Mouse (Mus musculus): ENCODE measurements around the gene Lamtor2. TPM values are rescaled to one million over a fixed set of nuclear protein-coding genes. Genes with fewer than 3 reads are reported as not detected.

The Lamtor2 gene
- total and polyA plus RNA-seq, 3 experiments: 94.3 to 118 (median 104) TPM

DNA sequence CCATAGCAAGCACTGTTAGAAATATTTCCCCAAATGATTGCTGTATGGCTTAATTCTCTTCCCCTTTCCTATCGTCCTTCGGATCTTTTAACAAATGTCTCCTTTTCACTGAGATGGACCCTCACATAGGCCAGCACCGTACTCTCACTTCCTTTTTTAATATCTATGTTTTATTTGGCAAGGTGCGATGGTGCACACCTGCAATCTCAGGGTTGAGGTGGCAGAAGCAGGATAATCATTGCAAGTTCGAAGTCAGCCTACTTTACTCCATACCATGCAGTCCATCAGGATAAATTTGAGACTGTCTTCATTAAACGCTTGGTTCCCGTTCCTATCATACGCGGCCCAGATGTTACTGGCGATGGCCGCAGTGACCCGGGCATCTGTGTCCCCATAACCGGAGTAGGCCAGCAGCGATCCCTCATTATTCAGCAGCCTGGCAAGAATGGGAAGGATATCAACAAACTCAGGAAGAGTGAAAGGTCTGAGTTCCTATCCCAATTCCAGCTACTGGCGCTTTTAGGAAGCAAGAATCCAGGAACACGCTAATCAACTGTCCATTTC is 710 bp downstream of the Lamtor2 start:
- Histone ChIP-seq H3K9ac (ENCODE audit: low read depth, low read length) (peak overlapping the region; percentile 66), H3K27me3 (ENCODE audit: control insufficient read depth, insufficient read depth, low read length) (no peaks in the 10 kb centered on the region), H3K4me1 (ENCODE audit: control insufficient read depth, insufficient read depth, low read length) (peaks cover 3% of the 10 kb centered on the region), H3K4me3 (peak overlapping the region; percentile 55), H3K27ac (peak overlapping the region; percentile 97), H3K79me2 (replicated peaks; ENCODE audit: control insufficient read depth, insufficient read depth, low read length) (no peaks in the 10 kb centered on the region), H3K36me3 (ENCODE audit: control insufficient read depth, insufficient read depth, low read length) (no peaks in the 10 kb centered on the region)
- intact Hi-C loops (cut with DNase I): loop anchor here (2.0 to 10.0 kb wide), 3 partner anchors 17 to 623 kb away; partner anchors contain the start of gene Scamp3
- WGBS: 9% methylated on average over 16 of the region's 16 CpGs
- no peak for TF ChIP-seq POLR2A (IDR thresholded peaks at IDR 0.05; ENCODE audit: insufficient read depth, low read depth, low read length)
- TF ChIP-seq CTCF (IDR thresholded peaks at IDR 0.05): no peak
- TF ChIP-seq EP300 (IDR thresholded peaks at IDR 0.05; ENCODE audit: insufficient read depth, low read depth, low read length): no peak
- no peak for DNase-seq

DNA sequence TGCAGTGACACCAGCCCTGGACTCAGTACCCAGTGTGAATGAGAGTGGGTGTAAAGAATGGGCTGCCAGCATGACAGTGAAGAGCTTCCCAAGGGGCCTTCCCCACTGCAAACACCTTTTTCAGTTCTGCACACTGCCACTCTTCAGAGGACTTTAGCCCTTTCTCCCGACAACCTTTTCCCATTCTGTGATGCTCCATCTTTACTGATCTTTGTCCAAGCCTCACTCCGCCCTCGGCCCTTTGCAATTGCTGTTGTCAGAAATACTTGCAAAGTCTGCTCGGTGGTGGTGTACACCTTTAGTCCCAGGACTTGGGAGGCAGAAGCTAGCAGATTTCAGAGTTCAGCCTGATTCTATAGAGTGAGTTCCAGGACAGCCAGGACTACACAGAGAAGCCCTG is 1.3 kb downstream of the Lamtor2 start:
- intact Hi-C loops (cut with DNase I): loop anchor here (10.0 kb wide), 1 partner anchor 623 kb away; the partner anchor contains the start of gene Scamp3
- WGBS: 81% methylated on average over 4 of the region's 4 CpGs
- Histone ChIP-seq H3K27ac (no peak overlapping the region), H3K4me1 (ENCODE audit: control insufficient read depth, insufficient read depth, low read length) (peaks cover 3% of the 10 kb centered on the region), H3K9ac (ENCODE audit: low read depth, low read length) (no peak overlapping the region), H3K79me2 (replicated peaks; ENCODE audit: control insufficient read depth, insufficient read depth, low read length) (no peaks in the 10 kb centered on the region), H3K27me3 (ENCODE audit: control insufficient read depth, insufficient read depth, low read length) (no peaks in the 10 kb centered on the region), H3K36me3 (ENCODE audit: control insufficient read depth, insufficient read depth, low read length) (no peaks in the 10 kb centered on the region), H3K4me3 (peak overlapping the region; percentile 55)
- DNase-seq: peak in 1 of 2 experiments; percentile 15
- TF ChIP-seq POLR2A (IDR thresholded peaks at IDR 0.05; ENCODE audit: insufficient read depth, low read depth, low read length) (no peak), CTCF (IDR thresholded peaks at IDR 0.05) (no peak), EP300 (IDR thresholded peaks at IDR 0.05; ENCODE audit: insufficient read depth, low read depth, low read length) (no peak)

DNA sequence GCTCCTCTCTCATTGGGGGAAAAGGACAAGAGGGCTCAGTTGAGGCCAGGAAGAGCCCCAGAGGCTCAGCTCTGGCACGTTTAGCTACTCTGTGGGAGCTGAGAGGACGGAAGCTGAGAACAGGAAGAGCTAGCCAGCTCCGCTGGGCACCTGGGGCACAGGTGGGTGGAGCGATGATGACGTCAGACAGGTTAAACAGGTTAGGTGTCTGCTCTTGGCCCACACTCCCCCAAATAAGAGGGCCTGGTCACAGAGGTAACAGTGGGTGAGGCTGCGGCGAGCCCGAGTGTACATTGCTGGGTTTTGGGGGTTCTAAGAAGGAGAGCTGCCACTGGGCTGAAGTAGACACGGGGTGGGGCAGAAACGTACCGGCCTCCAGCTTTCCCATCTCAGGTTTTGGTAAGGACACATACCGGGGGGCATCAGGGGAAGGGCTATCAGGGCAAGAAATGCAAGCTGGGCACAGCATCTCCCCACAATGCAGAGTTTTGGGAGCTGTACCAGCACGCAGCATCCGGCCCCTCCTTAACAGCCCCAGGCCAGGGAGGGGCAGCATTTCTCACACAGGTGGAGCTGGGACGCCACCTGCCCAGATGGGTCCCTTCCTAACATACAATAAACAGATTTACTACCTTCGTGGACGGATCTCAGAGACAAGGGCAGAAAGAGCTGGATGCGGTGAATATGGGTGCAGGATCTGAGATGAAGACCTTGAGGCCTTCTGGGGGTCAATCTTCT is 4.5 kb downstream of the Lamtor2 start, which contains the start of gene Rab25:
Rab25 (minus strand) TSS at position 121 of the 738 bp plus-strand sequence.
- H3K27ac ChIP-seq: no peak within 1 kb of the TSS
- intact Hi-C loops (cut with DNase I): no loop called here
- 73% methylated on average over 18 of the region's 18 CpGs for WGBS
- peaks cover 3% of the 10 kb centered on the region for H3K4me1 ChIP-seq (ENCODE audit: control insufficient read depth, insufficient read depth, low read length)
- H3K79me2 ChIP-seq (replicated peaks; ENCODE audit: control insufficient read depth, insufficient read depth, low read length): no peaks in the 10 kb centered on the region
- H3K9ac ChIP-seq (ENCODE audit: low read depth, low read length): no peak within 1 kb of the TSS
- H3K4me3 ChIP-seq: no peak within 1 kb of the TSS
- no peaks in the 10 kb centered on the region for H3K36me3 ChIP-seq (ENCODE audit: control insufficient read depth, insufficient read depth, low read length)
- DNase-seq: no peak
- TF ChIP-seq POLR2A (IDR thresholded peaks at IDR 0.05; ENCODE audit: insufficient read depth, low read depth, low read length) (no peak), EP300 (IDR thresholded peaks at IDR 0.05; ENCODE audit: insufficient read depth, low read depth, low read length) (no peak), CTCF (IDR thresholded peaks at IDR 0.05) (no peak)
- H3K27me3 ChIP-seq (ENCODE audit: control insufficient read depth, insufficient read depth, low read length): no peaks in the 10 kb centered on the region

DNA sequence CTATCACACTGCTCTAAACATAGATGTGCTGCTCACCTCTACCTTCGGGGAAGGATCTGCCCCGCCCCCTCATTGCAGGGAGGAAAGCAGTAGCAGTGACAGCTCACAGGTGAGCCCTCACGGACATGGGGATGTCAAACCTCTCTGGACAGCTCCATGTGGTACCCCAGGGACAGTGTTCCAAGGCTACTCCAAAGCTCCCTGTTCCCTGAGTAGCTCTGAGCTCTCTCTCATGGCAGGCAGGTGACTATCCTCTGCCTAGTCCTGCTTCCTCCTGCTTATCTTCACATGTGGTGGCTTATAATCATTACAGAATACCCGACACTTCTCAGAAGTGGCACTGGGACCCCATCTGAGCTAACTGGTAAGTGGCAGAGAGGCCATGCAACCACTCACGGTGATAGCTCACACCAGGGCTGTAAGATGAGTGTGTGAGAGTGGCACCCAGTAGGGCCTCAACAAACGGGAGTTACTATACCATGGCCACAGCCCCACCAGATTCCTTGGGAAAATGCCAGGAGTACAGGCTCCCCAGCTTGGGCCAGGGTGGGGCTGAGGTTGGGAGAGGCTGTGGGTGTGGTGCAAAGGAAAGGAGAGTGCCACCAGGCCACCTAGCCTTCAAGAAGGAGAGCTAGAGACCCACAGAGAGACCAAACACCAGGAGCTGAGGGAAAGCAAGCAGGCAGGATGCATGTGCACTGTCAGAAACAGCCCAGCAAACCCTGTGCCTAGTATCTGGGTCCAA is 6.0 kb downstream of the Lamtor2 start:
- intact Hi-C loops (cut with DNase I): no loop called here
- Histone ChIP-seq H3K79me2 (replicated peaks; ENCODE audit: control insufficient read depth, insufficient read depth, low read length) (no peaks in the 10 kb centered on the region), H3K27me3 (ENCODE audit: control insufficient read depth, insufficient read depth, low read length) (no peaks in the 10 kb centered on the region), H3K27ac (no peak overlapping the region), H3K4me3 (no peak overlapping the region), H3K4me1 (ENCODE audit: control insufficient read depth, insufficient read depth, low read length) (peaks cover 2% of the 10 kb centered on the region; the same call in 1 of the 2 replicates), H3K36me3 (ENCODE audit: control insufficient read depth, insufficient read depth, low read length) (no peaks in the 10 kb centered on the region), H3K9ac (ENCODE audit: low read depth, low read length) (no peak overlapping the region)
- WGBS: 74% methylated on average over 6 of the region's 6 CpGs
- no peak for DNase-seq
- TF ChIP-seq POLR2A (IDR thresholded peaks at IDR 0.05; ENCODE audit: insufficient read depth, low read depth, low read length): no peak
- no peak for TF ChIP-seq CTCF (IDR thresholded peaks at IDR 0.05)
- no peak for TF ChIP-seq EP300 (IDR thresholded peaks at IDR 0.05; ENCODE audit: insufficient read depth, low read depth, low read length)

DNA sequence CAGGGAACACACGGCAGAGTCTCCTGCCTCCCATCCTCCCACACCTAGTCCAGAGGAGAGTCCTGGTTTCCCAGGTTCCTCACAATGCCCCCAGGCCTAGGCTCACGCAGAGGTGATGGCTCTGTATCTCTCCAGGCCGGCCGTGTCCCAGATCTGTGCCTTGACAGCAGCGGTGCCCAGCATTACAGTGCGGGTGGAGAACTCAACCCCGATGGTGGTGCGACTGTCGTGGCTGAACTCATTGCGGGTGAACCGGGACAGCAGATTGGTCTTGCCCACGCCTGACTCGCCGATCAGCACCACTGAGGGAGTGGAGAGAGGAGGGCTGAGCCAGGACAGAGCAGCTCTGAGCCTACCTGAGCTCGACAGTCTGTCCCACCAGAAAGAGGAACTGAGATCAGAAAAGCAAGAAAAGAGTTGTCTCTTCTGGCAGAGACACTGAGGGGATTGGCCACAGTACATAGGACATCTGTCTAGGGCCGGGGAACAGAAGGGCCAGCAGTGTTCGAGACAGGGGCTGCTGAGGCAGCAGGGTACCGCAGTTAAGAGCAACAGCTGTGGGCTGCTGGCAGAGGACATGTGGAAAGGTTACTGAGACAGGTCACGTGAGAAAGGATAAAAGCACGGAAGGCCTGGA is 7.8 kb downstream of the Lamtor2 start:
- Histone ChIP-seq H3K27ac (no peak overlapping the region), H3K36me3 (ENCODE audit: control insufficient read depth, insufficient read depth, low read length) (no peaks in the 10 kb centered on the region), H3K9ac (ENCODE audit: low read depth, low read length) (no peak overlapping the region), H3K27me3 (ENCODE audit: control insufficient read depth, insufficient read depth, low read length) (no peaks in the 10 kb centered on the region), H3K4me3 (no peak overlapping the region), H3K4me1 (ENCODE audit: control insufficient read depth, insufficient read depth, low read length) (no peaks in the 10 kb centered on the region), H3K79me2 (replicated peaks; ENCODE audit: control insufficient read depth, insufficient read depth, low read length) (no peaks in the 10 kb centered on the region)
- WGBS: 73% methylated on average over 20 of the region's 20 CpGs
- no peak for DNase-seq
- TF ChIP-seq CTCF (IDR thresholded peaks at IDR 0.05): no peak
- no peak for TF ChIP-seq POLR2A (IDR thresholded peaks at IDR 0.05; ENCODE audit: insufficient read depth, low read depth, low read length)
- no peak for TF ChIP-seq EP300 (IDR thresholded peaks at IDR 0.05; ENCODE audit: insufficient read depth, low read depth, low read length)
- intact Hi-C loops (cut with DNase I): no loop called here

All from heart, adult 2 months (tissue).